In genomic region chr2:38509004-38509719, GRCm38 (mm10) we compare ENCODE assay signal across 18 mouse cellular contexts. TPM values are rescaled to one million over a fixed set of nuclear protein-coding genes. Genes with fewer than 3 reads are reported as not detected.
DNase-seq lines count a peak whose midpoint lies in the region; ATAC-seq and TF ChIP-seq lines count a peak whose summit lies in the region.
"Had no signal": no experiment of that assay in that cellular context is flagged by ENCODE, and none has a peak within 500 bp of the region (broad histone marks: within the 10 kb centered on the region; RNA-seq: fewer than 3 reads in every experiment).

No protein-coding gene starts in this region.

- H3K27ac ChIP-seq in heart, embryonic 12.5 days (ENCODE audit: poor library complexity, severe bottlenecking), result no peak overlapping the region
- H3K27ac ChIP-seq in left cerebral cortex, adult 2 months, result peak overlapping the region; percentile 64; the same call in 1 of the 2 replicates
- H3K27ac ChIP-seq: hindbrain, embryonic 10.5 days; liver, embryonic 13.5 days; stomach, postnatal 0 days had no signal

- no peaks in the 10 kb centered on the region for H3K36me3 ChIP-seq in heart, embryonic 12.5 days
- H3K36me3 ChIP-seq: hindbrain, embryonic 10.5 days; liver, embryonic 13.5 days had no signal

- H3K27me3 ChIP-seq in heart, embryonic 12.5 days (replicated peaks), result no peaks in the 10 kb centered on the region

- intact Hi-C loops in left cerebral cortex, adult 2 months (cut with DNase I), result no loop called here
- intact Hi-C loops in left cerebral cortex, postnatal 14 days (cut with DNase I), result no loop called here

- peak; percentile 93 for DNase-seq in heart, adult 11 months
- DNase-seq in left cerebral cortex, adult 2 months (ENCODE audit: extremely low spot score in 1 of 2, low spot score in 2 of 2), result no peak
- no peak for DNase-seq in left cerebral cortex, postnatal 14 days (ENCODE audit: low spot score in 2 of 2)
- no peak for DNase-seq in kidney, postnatal 25 days
- DNase-seq: adrenal gland, adult 2 months; gastrocnemius, postnatal 36 days; kidney, adult 9 months; kidney, postnatal 14 days; liver, embryonic 13.5 days; lung, adult 2 months; thymus, adult 2 months had no signal

- WGBS in heart, embryonic 12.5 days, result 82% methylated on average over 7 of the region's 7 CpGs

- no peak overlapping the region for H3K4me2 ChIP-seq in heart, embryonic 12.5 days
- H3K4me2 ChIP-seq: liver, embryonic 13.5 days; midbrain, embryonic 11.5 days had no signal

- no peak overlapping the region for H3K4me3 ChIP-seq in heart, embryonic 12.5 days
- no peak overlapping the region for H3K4me3 ChIP-seq in left cerebral cortex, adult 2 months
- H3K4me3 ChIP-seq: hindbrain, embryonic 10.5 days; liver, embryonic 13.5 days had no signal

- no peak for TF ChIP-seq CTCF in left cerebral cortex, adult 2 months (IDR thresholded peaks at IDR 0.05)

- H3K9me3 ChIP-seq in heart, embryonic 12.5 days (replicated peaks), result no peaks in the 10 kb centered on the region
- H3K9me3 ChIP-seq: G1E; hindbrain, embryonic 10.5 days; liver, embryonic 13.5 days had no signal

- no peak for ATAC-seq in heart, embryonic 12.5 days (ENCODE audit: insufficient number of reproducible peaks, low FRiP score)
- ATAC-seq in common myeloid progenitor, adult 5-6 weeks (replicated peaks; ENCODE audit: low read depth, poor library complexity, severe bottlenecking), result peak; percentile 27; the same call in 1 of the 2 replicates
- ATAC-seq in megakaryocyte progenitor cell, adult 5-6 weeks (replicated peaks; ENCODE audit: poor library complexity), result peak; percentile 20

- peaks cover 20% of the 10 kb centered on the region for H3K4me1 ChIP-seq in heart, embryonic 12.5 days (replicated peaks)

- no peak overlapping the region for H3K9ac ChIP-seq in heart, embryonic 12.5 days
- H3K9ac ChIP-seq: liver, embryonic 13.5 days had no signal

RNA-seq across cellular contexts. Expression of gene Nek6, which starts 2.3 kb away (rescaled TPM):
- 71.8 and 79.2 TPM in 2 replicates for polyA plus RNA-seq in heart, embryonic 12.5 days (2016; fragmentation: Nextera tagmentation; extraction: Ambion mirVana)
- total RNA-seq in left cerebral cortex, adult 2 months (2021), result 10 to 100 TPM; 28.2 to 29.4 TPM
- total RNA-seq in left cerebral cortex, postnatal 14 days (2021), result 10 to 100 TPM; 26.3 to 28.9 TPM
- total RNA-seq in common myeloid progenitor, adult 5-6 weeks (2017), result 5.4 and 7.2 TPM in 2 replicates
- 15.0 and 18.2 TPM in 2 replicates for total RNA-seq in megakaryocyte progenitor cell, adult 5-6 weeks (2015)
- total RNA-seq in megakaryocyte progenitor cell, adult 5-6 weeks (2017), result 4.4 and 5.0 TPM in 2 replicates
